Mouse (Mus musculus) layer of hippocampus, postnatal 14 days (tissue): ENCODE data around the gene A630095N17Rik. TPM values are rescaled to one million over a fixed set of nuclear protein-coding genes. Genes with fewer than 3 reads are reported as not detected.

Experiments used
- DNase-seq, 2 experiments: peaks; one replicate each; pipeline ENCODE4 v3.0.0; 2021 to 2022; ENCODE audit warnings: low spot score in 2 of 2, mixed read lengths in 1 of 2
- long read RNA-seq, 2 experiments: library from polyadenylated mRNA; stranded (forward); transcript quantifications; one replicate each; pipeline ENCODE4 v2.0.0; 2021
- total RNA-seq, 2 experiments: library from RNA; stranded (reverse); gene quantifications; 2 replicates each; pipeline ENCODE4 v1.2.3; 2021

A630095N17Rik gene
- total RNA-seq, result not detected
- long read RNA-seq, experiment 1, result 0 reads
- long read RNA-seq, experiment 2, result 0 reads

DNA sequence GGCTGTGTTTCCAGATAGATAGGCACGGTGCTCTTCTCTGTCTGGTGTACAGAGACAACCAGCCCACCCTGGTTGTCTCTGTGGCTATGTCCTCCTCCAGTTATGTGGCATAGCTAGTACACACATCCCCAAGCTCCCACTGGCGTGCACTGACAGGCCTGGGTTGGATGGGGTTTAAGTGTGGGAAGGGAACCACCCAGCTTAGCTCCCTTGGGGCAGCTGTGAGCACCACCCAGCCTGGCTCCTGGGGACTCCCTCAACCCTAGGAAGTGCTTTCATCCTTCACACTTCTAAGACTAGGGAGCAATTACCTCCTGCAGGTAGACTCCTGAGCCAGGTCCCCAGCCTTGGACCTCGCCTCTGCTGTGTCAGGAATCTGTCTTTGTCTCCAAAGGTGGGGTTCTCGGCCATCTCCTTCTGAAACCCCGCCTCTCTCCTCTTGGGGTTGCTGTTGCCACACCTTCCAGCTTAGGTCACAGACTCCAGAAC, at the start of gene A630095N17Rik:
A630095N17Rik (minus strand) TSS at position 439 of the 489 bp plus-strand sequence.
- no peak for DNase-seq

- no peak for DNase-seq
These were observed 46.3 kb upstream of the A630095N17Rik start, which contains the start of gene Resp18 for GRCm38 (mm10) chr1:75278228-75278627. TSS of gene Resp18 (minus strand) at chr1:75278415.

GRCm38 (mm10) chr1:75277195-75278188, 45.6 kb upstream of the A630095N17Rik start:
- no peak for DNase-seq

DNA sequence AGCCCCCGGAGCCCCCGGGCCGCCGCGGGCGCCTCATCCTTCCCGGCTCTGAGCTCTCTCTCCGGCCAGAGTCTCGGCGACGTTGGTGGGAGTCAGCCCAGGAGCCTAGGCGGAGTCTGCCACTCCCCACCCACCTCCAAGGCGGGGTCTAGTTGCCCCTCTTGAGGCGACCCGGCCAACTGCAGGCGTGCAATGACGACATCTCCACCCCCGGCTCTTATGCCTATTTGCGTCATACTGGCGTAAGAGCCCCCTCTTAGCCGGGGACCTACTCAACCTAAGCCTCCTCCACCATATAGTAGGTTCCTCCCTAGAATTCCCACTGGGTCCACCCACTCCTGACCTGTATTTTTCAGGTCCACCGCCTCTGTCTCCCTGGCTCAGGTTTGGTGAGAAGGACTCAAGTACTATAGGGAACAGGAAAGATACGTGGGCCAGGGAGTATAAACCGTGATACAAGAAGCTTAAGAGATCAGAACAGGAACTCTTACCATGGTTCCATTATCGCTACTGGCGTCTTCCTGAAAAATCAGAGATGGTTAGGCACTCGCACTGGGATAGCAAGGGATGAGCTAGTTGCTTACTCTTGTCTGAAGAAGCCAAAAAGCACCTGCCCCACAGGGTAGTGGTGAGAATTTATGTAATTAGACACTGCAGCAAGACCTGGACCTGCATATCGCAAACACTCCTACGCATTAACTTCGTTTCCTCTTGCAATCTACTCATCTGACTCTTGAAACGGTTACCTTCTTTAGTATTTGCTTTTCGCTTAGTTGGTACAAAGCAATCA, 32.4 kb upstream of the A630095N17Rik start, which contains the start of gene Ptprn:
Ptprn (minus strand) TSS at position 412 of the 790 bp plus-strand sequence.
- peak in 1 of 2 experiments; percentile 71 for DNase-seq

GRCm38 (mm10) chr1:75262969-75263951, 31.4 kb upstream of the A630095N17Rik start:
- no peak for DNase-seq

DNA sequence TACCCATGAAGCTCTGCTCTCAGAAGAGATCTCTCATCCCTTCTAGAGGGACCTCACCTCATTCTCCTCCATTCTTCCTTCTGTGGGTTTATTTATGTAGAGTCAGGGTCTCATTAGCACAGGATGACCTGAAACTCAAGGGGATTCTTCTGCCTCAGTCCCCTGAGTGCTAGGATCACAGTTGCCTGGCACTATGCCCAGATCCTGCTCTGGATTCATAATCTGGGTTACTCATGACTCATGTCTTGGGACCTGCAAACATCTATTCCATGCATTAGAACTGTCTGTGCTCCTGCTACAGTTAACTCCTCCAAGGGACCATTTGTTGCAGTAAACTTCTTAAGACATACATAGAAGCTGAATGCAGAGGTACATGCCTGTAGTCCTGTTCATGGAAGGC, 29.4 kb upstream of the A630095N17Rik start:
- DNase-seq, result no peak

GRCm38 (mm10) chr1:75255516-75256046, 23.7 kb upstream of the A630095N17Rik start:
- DNase-seq, result no peak

DNA sequence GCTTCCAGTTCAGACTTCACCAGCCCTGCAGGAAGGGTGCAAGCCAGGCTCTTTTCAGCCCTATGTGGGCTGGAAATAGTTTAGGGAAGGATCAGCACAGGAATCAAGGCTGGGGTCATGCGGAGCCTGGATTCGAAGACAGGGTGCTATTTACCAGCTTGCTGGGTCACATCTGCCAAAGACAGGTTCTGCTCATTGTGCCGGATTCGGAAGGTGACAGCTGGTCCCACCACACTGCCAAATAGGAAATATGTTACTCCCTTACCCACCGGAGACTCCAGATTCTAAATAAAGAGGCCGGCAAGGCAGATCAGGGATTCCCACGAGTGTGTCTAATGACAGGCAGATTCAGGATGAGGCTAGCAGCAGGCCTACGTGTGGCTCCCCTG, 22.7 kb upstream of the A630095N17Rik start:
- no peak for DNase-seq

DNA sequence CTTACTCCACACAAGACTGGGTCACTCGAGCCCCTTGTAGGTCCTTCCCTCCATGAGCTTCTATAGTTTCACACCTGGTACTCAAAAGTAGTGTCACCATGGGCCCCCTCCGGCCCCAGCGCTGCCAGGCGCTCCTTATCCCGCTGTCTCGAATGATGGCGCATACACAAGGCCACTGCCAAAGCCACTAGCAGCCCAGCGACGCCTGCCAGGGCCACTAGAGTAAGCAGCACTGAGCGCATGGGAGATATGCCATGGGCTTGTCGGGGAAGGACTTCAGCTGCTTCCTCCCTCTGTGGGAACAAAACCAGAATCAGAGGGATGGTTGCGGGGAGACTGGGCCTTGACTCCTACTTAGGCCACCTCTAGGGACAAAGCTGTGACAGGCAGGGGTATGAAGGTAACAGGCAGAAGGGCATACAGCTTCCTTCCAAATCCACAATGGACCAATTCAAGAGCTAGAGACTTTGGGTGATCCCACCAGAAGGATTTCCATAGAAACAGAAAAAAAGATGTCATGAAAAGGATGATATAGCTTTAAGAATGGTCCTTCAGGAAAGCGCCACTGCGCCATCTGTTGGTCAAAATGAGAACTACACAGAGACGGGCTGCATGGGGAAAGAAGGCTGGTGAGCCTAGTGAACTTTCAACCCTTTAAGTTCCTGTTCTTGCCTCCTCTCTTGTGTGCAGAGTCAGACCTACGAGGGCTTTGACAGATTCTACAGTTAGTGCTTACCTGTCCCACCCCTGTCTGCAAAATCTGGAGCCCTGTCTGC, 22.1 kb upstream of the A630095N17Rik start:
- peak; percentile 86 to 88 for DNase-seq

DNA sequence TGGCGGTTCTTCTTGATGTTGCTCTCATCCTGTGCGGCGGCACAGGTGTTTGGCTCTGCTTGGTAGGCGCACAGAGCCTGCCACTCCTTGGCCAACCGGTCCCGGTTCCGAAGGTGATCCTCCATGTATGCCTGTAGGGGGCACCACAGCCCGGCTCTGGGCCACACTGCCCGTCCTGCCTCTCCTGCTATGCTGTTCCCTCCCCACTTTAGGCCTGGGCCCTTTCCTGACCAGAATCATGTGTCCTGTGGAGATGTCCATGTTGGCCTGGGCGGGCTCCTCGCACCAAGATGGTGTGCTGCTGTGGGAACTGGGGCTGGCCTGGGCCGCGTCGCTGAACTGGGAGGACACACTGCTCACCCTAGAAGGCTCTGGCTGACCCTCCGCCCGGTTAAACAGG, 21.1 kb upstream of the A630095N17Rik start:
- DNase-seq, result no peak

DNA sequence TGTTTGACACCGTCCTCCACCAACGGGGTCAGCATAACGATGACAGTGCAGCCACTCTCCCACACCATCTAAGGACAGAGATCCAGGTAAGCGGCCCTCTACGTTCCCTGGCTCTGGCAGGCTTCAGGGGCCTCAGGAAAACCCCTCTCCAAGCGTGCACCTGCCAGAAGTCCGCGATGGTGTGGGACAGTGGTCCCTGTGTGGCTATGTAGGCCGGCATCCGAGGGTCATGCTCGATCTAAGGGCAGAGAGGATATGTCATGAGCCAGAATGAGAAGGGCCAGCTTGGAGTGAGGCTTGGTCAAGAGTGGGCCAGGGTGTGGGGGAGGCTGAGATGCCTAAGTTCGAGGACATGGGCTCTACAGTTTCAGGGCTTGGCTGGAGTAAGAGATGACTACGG, 20.4 kb upstream of the A630095N17Rik start:
- DNase-seq, result no peak

- DNase-seq, result no peak
These were observed 19.4 kb upstream of the A630095N17Rik start for GRCm38 (mm10) chr1:75251112-75251970.

- no peak for DNase-seq
These were observed 18.6 kb upstream of the A630095N17Rik start for GRCm38 (mm10) chr1:75250498-75250897.

DNA sequence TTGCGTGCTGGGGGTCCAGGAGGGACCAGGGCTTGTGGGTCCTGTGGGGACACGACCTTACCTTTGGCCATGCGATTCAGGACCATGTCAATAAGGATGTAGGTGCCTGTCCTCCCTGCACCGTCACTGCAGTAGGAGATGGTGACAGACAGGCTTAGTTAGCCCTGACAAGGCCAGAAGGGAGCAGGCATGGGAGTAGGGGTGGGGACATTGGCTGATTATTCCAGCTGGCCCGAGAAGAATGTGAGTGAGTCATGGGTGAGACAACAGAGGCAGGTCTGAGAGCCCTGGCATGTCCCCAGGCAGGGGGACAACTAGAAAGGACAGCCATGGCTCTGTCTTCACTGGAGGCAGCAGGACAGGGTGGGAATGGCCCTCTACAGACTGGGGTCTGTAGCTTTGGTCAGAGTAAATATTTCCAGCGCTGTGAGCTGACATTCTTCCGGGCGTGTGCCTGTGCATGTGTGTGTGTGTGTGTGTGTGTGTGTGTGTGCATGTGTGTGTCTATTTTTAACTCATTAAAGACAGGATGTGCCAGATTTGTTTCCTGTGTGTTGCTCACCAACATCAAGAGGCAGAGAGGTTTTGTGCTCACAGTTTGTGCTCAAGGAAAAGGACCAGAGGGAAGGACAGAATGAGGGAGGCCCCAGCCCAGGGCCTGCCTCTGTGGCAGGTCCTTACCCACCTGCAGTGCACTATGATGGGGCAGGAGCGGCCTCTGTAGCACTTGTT, 16.3 kb upstream of the A630095N17Rik start:
- DNase-seq, result no peak

GRCm38 (mm10) chr1:75247071-75247930, 15.4 kb upstream of the A630095N17Rik start:
- DNase-seq, result no peak

DNA sequence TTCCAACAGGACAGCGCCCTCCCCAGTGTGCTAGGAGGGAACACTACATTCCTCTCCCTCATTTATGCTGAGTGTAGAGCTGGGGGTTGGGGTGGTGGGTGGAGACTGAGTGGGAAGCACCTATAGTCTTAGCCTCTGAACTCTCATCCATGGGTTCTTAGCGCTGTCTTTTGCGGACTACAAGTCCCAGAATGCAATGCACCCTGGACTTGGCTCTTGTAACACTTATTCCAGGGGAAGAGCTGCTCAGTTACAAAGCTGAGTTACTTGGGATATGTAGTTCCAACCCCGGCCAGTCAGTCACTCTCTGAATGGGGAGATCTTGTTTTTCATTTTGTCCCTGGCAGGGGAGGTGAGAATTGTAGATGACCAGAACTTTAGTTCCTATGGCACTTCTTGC, 12.9 kb upstream of the A630095N17Rik start:
- DNase-seq, result peak in 1 of 2 experiments; percentile 73
